ENCODE assay signal across 8 mouse cellular contexts in the genomic region with DNA sequence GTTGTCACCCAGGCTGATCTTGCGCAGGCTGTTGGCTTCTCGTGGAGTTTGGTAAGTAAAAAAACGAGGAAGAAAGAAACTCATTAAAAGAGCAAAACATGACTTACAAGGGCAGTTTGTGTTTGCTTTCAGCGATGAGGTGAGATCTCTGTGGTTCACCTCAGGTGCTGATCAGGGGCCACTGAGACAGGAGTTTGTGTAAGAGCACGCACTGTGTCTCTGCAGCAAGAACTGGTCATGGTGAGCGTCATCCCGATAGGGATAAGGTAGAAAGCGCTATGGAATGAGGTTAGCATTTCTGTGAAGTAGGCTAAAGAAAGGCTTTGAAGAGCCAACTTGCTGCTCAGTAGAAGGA. TPM values are rescaled to one million over a fixed set of nuclear protein-coding genes. Genes with fewer than 3 reads are reported as not detected.
A peak's percentile ranks its signal among the peaks of the same experiment; 100 is the strongest.
DNase-seq lines count a peak whose midpoint lies in the region; ATAC-seq and TF ChIP-seq lines count a peak whose summit lies in the region.

No protein-coding gene starts in this region.

- no peak for TF ChIP-seq EP300 in liver, embryonic 14.5 days (IDR thresholded peaks at IDR 0.05; ENCODE audit: low read depth)

- 0 out of 2 replicates have a peak, but pooled peaks cover 4% of the 10 kb centered on the region for H3K36me3 ChIP-seq in forebrain, embryonic 14.5 days (ENCODE audit: control insufficient read depth, insufficient read depth, low read length)
- H3K36me3 ChIP-seq in liver, embryonic 14.5 days (replicated peaks; ENCODE audit: control insufficient read depth, insufficient read depth, low read depth): peaks cover 2% of the 10 kb centered on the region; the same call in 1 of the 2 replicates

- 0% methylated on average over 8 of the region's 8 CpGs for WGBS in forebrain, embryonic 14.5 days
- under 1% methylated on average over 8 of the region's 8 CpGs for WGBS in liver, embryonic 14.5 days (ENCODE audit: insufficient replicate concordance)

- no peak for DNase-seq in frontal cortex, adult 2 months (ENCODE audit: extremely low spot score in 1 of 2, low spot score in 1 of 2)
- no peak for DNase-seq in forebrain, embryonic 14.5 days (ENCODE audit: low spot score)
- peak in 1 of 3 experiments; percentile 12 for DNase-seq in liver, embryonic 14.5 days (ENCODE audit: low read depth in 3 of 3, low spot score in 3 of 3)
- DNase-seq in adrenal gland, postnatal 14 days: no peak
- no peak for DNase-seq in cerebellum, adult 9-11 months
- no peak for DNase-seq in adipocyte (ENCODE audit: low spot score)

- H3K4me3 ChIP-seq in forebrain, embryonic 14.5 days (ENCODE audit: low read depth, low read length): peak overlapping the region; percentile 76
- H3K4me3 ChIP-seq in liver, embryonic 14.5 days (ENCODE audit: insufficient read depth in 1 of 2, low read depth in 2 of 2, low read length in 2 of 2): peak overlapping the region; percentile 70 to 99

- H3K27me3 ChIP-seq in forebrain, embryonic 14.5 days (replicated peaks; ENCODE audit: control insufficient read depth, insufficient read depth, low read length): no peaks in the 10 kb centered on the region
- H3K27me3 ChIP-seq in liver, embryonic 14.5 days (ENCODE audit: control insufficient read depth, insufficient read depth, low read length): no peaks in the 10 kb centered on the region

- H3K9ac ChIP-seq in forebrain, embryonic 14.5 days (ENCODE audit: low read length): peak overlapping the region; percentile 76
- peak overlapping the region; percentile 78 for H3K9ac ChIP-seq in liver, embryonic 14.5 days (replicated peaks)

- ATAC-seq in frontal cortex, adult (ENCODE audit: low TSS enrichment): peak; percentile 71
- peak; percentile 28 for ATAC-seq in CD4-positive, CD25-positive, alpha-beta regulatory T cell, adult 4 months
- ATAC-seq in forebrain, embryonic 14.5 days: peak; percentile 61
- peak; percentile 75 for ATAC-seq in liver, embryonic 14.5 days (ENCODE audit: insufficient read depth)

- no peak for TF ChIP-seq CTCF in liver, embryonic 14.5 days (IDR thresholded peaks at IDR 0.05; ENCODE audit: low read depth)

- peak overlapping the region; percentile 67 for H3K4me2 ChIP-seq in forebrain, embryonic 14.5 days (ENCODE audit: low read length)
- peak overlapping the region; percentile 74 for H3K4me2 ChIP-seq in liver, embryonic 14.5 days (ENCODE audit: low read depth)

- peak overlapping the region; percentile 76 for H3K27ac ChIP-seq in forebrain, embryonic 14.5 days (ENCODE audit: low read depth, low read length)
- H3K27ac ChIP-seq in liver, embryonic 14.5 days: peak overlapping the region; percentile 42

- no peaks in the 10 kb centered on the region for H3K9me3 ChIP-seq in forebrain, embryonic 14.5 days (replicated peaks; ENCODE audit: control insufficient read depth, low read length)
- H3K9me3 ChIP-seq in liver, embryonic 14.5 days (ENCODE audit: control insufficient read depth, low read length): no peaks in the 10 kb centered on the region

- peaks cover 8% of the 10 kb centered on the region for H3K4me1 ChIP-seq in forebrain, embryonic 14.5 days (ENCODE audit: control insufficient read depth, insufficient read depth, low read length)
- peaks cover 3 to 10% of the 10 kb centered on the region in 2 experiments; a peak in 3 of 4 replicates for H3K4me1 ChIP-seq in liver, embryonic 14.5 days (replicated peaks; ENCODE audit: control insufficient read depth in 2 of 2, insufficient read depth in 2 of 2, low read length in 1 of 2)

RNA-seq across cellular contexts. Expression of a gene that starts 0.4 kb away (rescaled TPM):
- polyA plus RNA-seq in frontal cortex, adult 2 months (2012; rRNA removed): 17.0 and 17.5 TPM in 2 replicates
- polyA plus RNA-seq in CD4-positive, CD25-positive, alpha-beta regulatory T cell, adult 4 months (2017; shearing (Covaris generic)): 10 to 100 TPM; 20.3 to 30.5 TPM
- 20.0 and 22.1 TPM in 2 replicates for polyA plus RNA-seq in forebrain, embryonic 14.5 days (2014; fragmentation: Nextera tagmentation; extraction: Ambion mirVana)
- 4.3 and 4.9 TPM in 2 replicates for polyA plus RNA-seq in liver, embryonic 14.5 days (2012; rRNA removed)
- polyA plus RNA-seq in liver, embryonic 14.5 days (2014; fragmentation: Nextera tagmentation; extraction: Ambion mirVana): 9.2 and 11.0 TPM in 2 replicates
- total RNA-seq in adrenal gland, postnatal 14 days (2021): 33.2 and 41.6 TPM in 2 replicates
